Mouse (Mus musculus) liver, embryonic 14.5 days (tissue): ENCODE data around the gene Shkbp1.

Source experiments
- CTCF ChIP-seq: IDR thresholded peaks from 2 replicates; pipeline ENCODE4 v1.5.1; 2016; ENCODE audit warnings: antibody characterized with exemption, low read depth, control low read depth
- EP300 ChIP-seq: IDR thresholded peaks from 2 replicates; pipeline ENCODE4 v1.6.1; 2016; ENCODE audit warnings: antibody characterized with exemption, low read depth

GRCm38 (mm10) chr7:27298816-27299215 lies 57.0 kb downstream of the Shkbp1 start:
- TF ChIP-seq CTCF (no peak), EP300 (no peak)
